Mouse (Mus musculus): ENCODE measurements around the gene Gpank1.

- TF ChIP-seq CTCF (IDR thresholded peaks at IDR 0.05; ENCODE audit: insufficient read depth, low read depth, low read length) (no peak), POLR2A (IDR thresholded peaks at IDR 0.05; ENCODE audit: insufficient read depth, low read depth, low read length) (no peak)
These were observed 30.9 kb downstream of the Gpank1 start for GRCm38 (mm10) chr17:35152121-35152520.

All from olfactory bulb, adult 2 months (tissue).